Mouse (Mus musculus) forebrain, embryonic 14.5 days (tissue): ENCODE data around the gene Cryba4. TPM values are rescaled to one million over a fixed set of nuclear protein-coding genes. Genes with fewer than 3 reads are reported as not detected.
A peak's percentile ranks its signal among the peaks of the same experiment; 100 is the strongest.

ENCODE experiments used
- ATAC-seq: fragments of 200-750 bp; cut with Nextera tagmentation; 2 replicates; pipeline ENCODE4 v1.8.0; 2017; ENCODE audit warnings: mild to moderate bottlenecking, moderate library complexity
- DNase-seq: peaks from one replicate; pipeline ENCODE4 v3.0.0-alpha.2; 2015; ENCODE audit warnings: low spot score
- H3K27ac ChIP-seq: fragments of 300-500 bp; sonication (generic); 2 replicates; pipeline ENCODE4 v1.5.1; 2014; ENCODE audit warnings: low read depth, mild to moderate bottlenecking, control low read depth, low read length, moderate library complexity
- H3K27me3 ChIP-seq: fragments of 300-500 bp; sonication (generic); replicated peaks from 2 replicates; pipeline ENCODE4 v1.6.1; 2014; ENCODE audit warnings: low read length, control low read depth, mixed read lengths; ENCODE audit not compliant: control insufficient read depth, insufficient read depth
- H3K36me3 ChIP-seq: fragments of 300-500 bp; sonication (generic); 2 replicates; pipeline ENCODE4 v1.6.1; 2014; ENCODE audit warnings: low read length, control low read depth; ENCODE audit not compliant: control insufficient read depth, insufficient read depth
- H3K4me1 ChIP-seq: fragments of 300-500 bp; sonication (generic); 2 replicates; pipeline ENCODE4 v1.6.1; 2014; ENCODE audit warnings: antibody characterized with exemption, low read length, control low read depth; ENCODE audit not compliant: control insufficient read depth, insufficient read depth
- H3K4me2 ChIP-seq: fragments of 300-500 bp; sonication (generic); 2 replicates; pipeline ENCODE4 v1.6.1; 2014; ENCODE audit warnings: mild to moderate bottlenecking, control low read depth, low read length
- H3K4me3 ChIP-seq: fragments of 300-500 bp; sonication (generic); 2 replicates; pipeline ENCODE4 v1.5.1; 2014; ENCODE audit warnings: low read depth, low read length, control low read depth
- H3K9ac ChIP-seq: fragments of 300-500 bp; sonication (generic); 2 replicates; pipeline ENCODE4 v1.6.1; 2014; ENCODE audit warnings: mild to moderate bottlenecking, low read length, control low read depth, moderate library complexity
- H3K9me3 ChIP-seq: fragments of 300-500 bp; sonication (generic); replicated peaks from 2 replicates; pipeline ENCODE4 v1.6.1; 2016; ENCODE audit warnings: low read length, control low read depth, mixed read lengths; ENCODE audit not compliant: control insufficient read depth
- WGBS: fragments of 180-500 bp; shearing (Covaris S2); extraction: QIAGEN DNeasy Blood & Tissue Kit; methylation state at CpG from one replicate; pipeline ENCODE4 v1.1.7; 2014; 5-methylcytosine and 5-hydroxymethylcytosine counted together
- polyA plus RNA-seq: library from polyadenylated mRNA; unstranded; fragments of >200 nt; fragmentation: Nextera tagmentation; extraction: Ambion mirVana; gene quantifications from 2 replicates; pipeline ENCODE4 v1.2.1, GENCODE M21; 2014

Cryba4 gene
- polyA plus RNA-seq, 1 experiment from 2014 or later, result 2.2 TPM

DNA sequence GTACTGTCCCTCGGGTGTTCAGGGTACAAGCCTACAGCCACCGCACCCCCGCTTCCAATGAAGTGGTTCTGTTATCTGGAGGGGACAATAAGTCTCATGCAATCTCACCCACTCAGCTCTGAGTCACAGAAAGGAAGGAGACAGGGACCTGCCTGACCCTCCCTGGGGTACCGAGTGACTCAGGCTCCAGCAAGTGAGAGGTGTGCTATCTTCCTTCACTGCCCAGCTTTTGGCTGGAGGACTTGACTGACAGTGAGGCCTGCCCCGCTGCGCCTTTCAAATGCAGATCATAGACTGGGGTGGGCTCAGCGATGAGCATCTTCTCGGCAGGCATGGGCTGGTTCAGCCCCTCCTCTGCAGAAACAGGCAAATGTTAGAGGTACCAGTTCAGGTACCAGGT lies 42.8 kb upstream of the Cryba4 start:
- H3K27ac ChIP-seq, result no peak overlapping the region
- no peaks in the 10 kb centered on the region for H3K27me3 ChIP-seq
- H3K4me1 ChIP-seq, result no peaks in the 10 kb centered on the region
- 36% methylated on average over 8 of the region's 8 CpGs for WGBS
- no peaks in the 10 kb centered on the region for H3K36me3 ChIP-seq
- ATAC-seq, result no peak
- H3K4me3 ChIP-seq, result no peak overlapping the region
- DNase-seq, result no peak
- H3K9me3 ChIP-seq, result no peaks in the 10 kb centered on the region
- H3K4me2 ChIP-seq, result no peak overlapping the region
- no peak overlapping the region; the same call in 1 of the 2 replicates for H3K9ac ChIP-seq

DNA sequence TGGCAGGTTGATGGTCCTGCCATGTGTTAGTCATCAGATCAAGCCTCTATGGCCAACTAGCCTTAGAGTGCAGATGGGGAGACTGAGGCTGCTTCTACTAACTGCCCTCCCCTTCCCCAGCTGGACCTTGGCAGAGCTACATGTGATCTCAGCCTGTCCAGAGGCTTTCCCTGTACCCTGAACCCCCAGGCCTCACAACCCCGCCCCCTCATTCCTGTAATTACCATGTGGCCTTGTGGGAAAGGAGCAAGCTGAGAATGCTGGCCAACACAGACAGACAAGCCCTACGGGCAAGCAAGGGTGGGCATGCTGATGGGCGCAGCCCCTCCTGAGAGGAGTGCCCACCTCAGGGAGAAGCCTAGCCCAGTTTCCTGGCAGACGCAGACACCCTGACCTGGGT lies 42.4 kb upstream of the Cryba4 start:
- H3K4me2 ChIP-seq, result no peak overlapping the region
- 64% methylated on average over 4 of the region's 4 CpGs for WGBS
- DNase-seq (no peak), ATAC-seq (no peak)
- H3K27me3 ChIP-seq, result no peaks in the 10 kb centered on the region
- no peak overlapping the region for H3K27ac ChIP-seq
- no peaks in the 10 kb centered on the region for H3K4me1 ChIP-seq
- H3K36me3 ChIP-seq, result no peaks in the 10 kb centered on the region
- H3K9ac ChIP-seq, result no peak overlapping the region
- H3K4me3 ChIP-seq, result no peak overlapping the region
- no peaks in the 10 kb centered on the region for H3K9me3 ChIP-seq

- WGBS, result 89% methylated on average over 2 of the region's 2 CpGs
- no peak for DNase-seq
- H3K9ac ChIP-seq, result no peak overlapping the region
- H3K27ac ChIP-seq, result no peak overlapping the region
- H3K4me3 ChIP-seq, result no peak overlapping the region
- H3K4me1 ChIP-seq, result no peaks in the 10 kb centered on the region
- ATAC-seq, result no peak
- no peaks in the 10 kb centered on the region for H3K36me3 ChIP-seq
- no peaks in the 10 kb centered on the region for H3K9me3 ChIP-seq
- H3K4me2 ChIP-seq, result no peak overlapping the region
- H3K27me3 ChIP-seq, result no peaks in the 10 kb centered on the region
Observed at GRCm38 (mm10) chr5:112293800-112294199, 41.5 kb upstream of the Cryba4 start.

GRCm38 (mm10) chr5:112292343-112292980 lies 40.1 kb upstream of the Cryba4 start:
- whole genome bisulfite sequencing, result 85% methylated on average over 17 of the region's 17 CpGs
- Histone ChIP-seq H3K4me2 (no peak overlapping the region), H3K4me3 (no peak overlapping the region), H3K27me3 (no peaks in the 10 kb centered on the region), H3K27ac (no peak overlapping the region), H3K9ac (no peak overlapping the region), H3K9me3 (no peaks in the 10 kb centered on the region), H3K4me1 (no peaks in the 10 kb centered on the region), H3K36me3 (no peaks in the 10 kb centered on the region)
- ATAC-seq (no peak), DNase-seq (no peak)

GRCm38 (mm10) chr5:112291866-112292265 lies 39.5 kb upstream of the Cryba4 start:
- Histone ChIP-seq H3K9me3 (no peaks in the 10 kb centered on the region), H3K9ac (no peak overlapping the region), H3K27ac (no peak overlapping the region), H3K4me1 (no peaks in the 10 kb centered on the region), H3K36me3 (no peaks in the 10 kb centered on the region), H3K27me3 (no peaks in the 10 kb centered on the region), H3K4me2 (no peak overlapping the region), H3K4me3 (no peak overlapping the region)
- 79% methylated on average over 5 of the region's 5 CpGs for WGBS
- ATAC-seq, result no peak
- DNase-seq, result no peak

GRCm38 (mm10) chr5:112290536-112290880 lies 38.2 kb upstream of the Cryba4 start:
- H3K27ac ChIP-seq, result no peak overlapping the region
- H3K4me2 ChIP-seq, result no peak overlapping the region
- no peaks in the 10 kb centered on the region for H3K27me3 ChIP-seq
- no peaks in the 10 kb centered on the region for H3K4me1 ChIP-seq
- H3K9me3 ChIP-seq, result no peaks in the 10 kb centered on the region
- ATAC-seq (no peak), DNase-seq (no peak)
- H3K9ac ChIP-seq, result no peak overlapping the region
- H3K4me3 ChIP-seq, result no peak overlapping the region
- 90% methylated on average over 8 of the region's 8 CpGs for WGBS
- no peaks in the 10 kb centered on the region for H3K36me3 ChIP-seq

DNA sequence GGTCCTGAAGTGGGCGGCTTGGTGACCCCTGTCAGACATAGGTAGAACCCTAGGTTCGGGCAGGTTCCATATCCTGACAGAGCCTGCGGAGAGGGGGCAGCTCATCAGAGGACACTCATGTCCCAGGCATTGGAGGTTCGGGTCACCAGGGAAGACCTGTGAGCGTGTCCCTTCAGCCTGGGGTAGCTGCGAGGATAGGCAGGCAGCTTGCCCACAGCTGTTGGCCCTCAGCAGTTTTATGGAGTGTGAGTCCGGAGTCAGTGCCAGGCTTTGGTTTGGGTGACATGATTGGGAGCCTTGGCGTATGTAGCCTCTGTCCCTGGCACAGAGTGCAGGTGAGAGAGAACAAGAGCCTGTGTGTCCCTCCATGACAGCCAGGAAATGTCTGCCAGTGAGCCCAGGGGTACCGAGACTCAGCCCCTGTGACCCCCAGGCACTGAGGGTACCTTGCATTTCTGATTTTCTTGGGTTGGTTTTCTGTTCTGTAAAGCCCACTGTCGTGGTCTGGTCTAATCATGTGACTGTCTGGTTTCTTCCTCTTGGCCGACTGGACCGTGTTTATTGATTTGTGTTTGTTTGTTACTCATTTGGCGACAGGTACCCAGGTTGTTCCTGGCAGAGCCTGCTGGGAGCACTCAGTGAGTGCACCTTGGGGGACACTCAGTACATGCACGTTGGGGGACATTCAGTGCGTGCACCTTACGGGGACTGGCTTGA lies 37.7 kb upstream of the Cryba4 start:
- no peak overlapping the region for H3K9ac ChIP-seq
- H3K36me3 ChIP-seq, result no peaks in the 10 kb centered on the region
- H3K4me3 ChIP-seq, result no peak overlapping the region
- no peak overlapping the region for H3K4me2 ChIP-seq
- no peaks in the 10 kb centered on the region for H3K27me3 ChIP-seq
- 84% methylated on average over 16 of the region's 16 CpGs for WGBS
- no peaks in the 10 kb centered on the region for H3K4me1 ChIP-seq
- DNase-seq (no peak), ATAC-seq (no peak)
- H3K9me3 ChIP-seq, result no peaks in the 10 kb centered on the region
- H3K27ac ChIP-seq, result no peak overlapping the region

- H3K4me3 ChIP-seq, result no peak overlapping the region
- H3K4me2 ChIP-seq, result no peak overlapping the region
- H3K27ac ChIP-seq, result no peak overlapping the region
- no peaks in the 10 kb centered on the region for H3K27me3 ChIP-seq
- H3K9me3 ChIP-seq, result no peaks in the 10 kb centered on the region
- no peaks in the 10 kb centered on the region for H3K4me1 ChIP-seq
- H3K9ac ChIP-seq, result no peak overlapping the region
- DNase-seq (peak; percentile 30), ATAC-seq (no peak)
- WGBS, result 46% methylated on average over 8 of the region's 8 CpGs
- H3K36me3 ChIP-seq, result no peaks in the 10 kb centered on the region
Observed at GRCm38 (mm10) chr5:112289236-112289635, 36.9 kb upstream of the Cryba4 start.
